Mouse (Mus musculus): Measurements from ENCODE around the gene Dolk.

Gene Dolk

GRCm38 (mm10) chr2:30286192-30287026 lies at the start of gene Dolk, which contains the start of gene Nup188:
Gene Dolk (minus strand): TSS chr2:30286334.
Gene Nup188 (plus strand): TSS chr2:30286397.
- peak; percentile 92 for DNase-seq

GRCm38 (mm10) chr2:30335324-30335723 lies 49.2 kb upstream of the Dolk start:
- DNase-seq, result no peak

GRCm38 (mm10) chr2:30328791-30329190 lies 42.7 kb upstream of the Dolk start:
- no peak for DNase-seq

GRCm38 (mm10) chr2:30327276-30327675 lies 41.1 kb upstream of the Dolk start:
- DNase-seq, result peak; percentile 56

GRCm38 (mm10) chr2:30325296-30325695 lies 39.2 kb upstream of the Dolk start:
- no peak for DNase-seq

GRCm38 (mm10) chr2:30323111-30323510 lies 37.0 kb upstream of the Dolk start:
- DNase-seq, result no peak

- DNase-seq, result no peak
These were observed 33.1 kb upstream of the Dolk start for GRCm38 (mm10) chr2:30319260-30319659.

GRCm38 (mm10) chr2:30316955-30317354 lies 30.8 kb upstream of the Dolk start:
- no peak for DNase-seq

GRCm38 (mm10) chr2:30316136-30316535 lies 30.0 kb upstream of the Dolk start:
- no peak for DNase-seq

- no peak for DNase-seq
These were observed 25.3 kb upstream of the Dolk start for GRCm38 (mm10) chr2:30311481-30311880.

GRCm38 (mm10) chr2:30309351-30309750 lies 23.2 kb upstream of the Dolk start:
- no peak for DNase-seq

- DNase-seq, result no peak
These were observed 20.0 kb upstream of the Dolk start for GRCm38 (mm10) chr2:30306087-30306486.

GRCm38 (mm10) chr2:30299966-30300365 lies 13.8 kb upstream of the Dolk start:
- DNase-seq, result no peak

GRCm38 (mm10) chr2:30299525-30299924 lies 13.4 kb upstream of the Dolk start:
- no peak for DNase-seq

- DNase-seq, result no peak
These were observed 866 bp upstream of the Dolk start for GRCm38 (mm10) chr2:30287027-30287373.

- DNase-seq, result no peak
These were observed 535 bp downstream of the Dolk start for GRCm38 (mm10) chr2:30285416-30286181.

- no peak for DNase-seq
These were observed 1.1 kb downstream of the Dolk start for GRCm38 (mm10) chr2:30285004-30285403.

GRCm38 (mm10) chr2:30283193-30283592 lies 2.9 kb downstream of the Dolk start:
- no peak for DNase-seq

- no peak for DNase-seq
These were observed 4.5 kb downstream of the Dolk start for GRCm38 (mm10) chr2:30281651-30282050.

GRCm38 (mm10) chr2:30280743-30281142 lies 5.4 kb downstream of the Dolk start, which contains the start of gene Gm28038:
Gene Gm28038 (plus strand): TSS chr2:30281043.
- DNase-seq, result no peak

- peak; percentile 84 for DNase-seq
These were observed 16.0 kb downstream of the Dolk start for GRCm38 (mm10) chr2:30270134-30270533.

GRCm38 (mm10) chr2:30269241-30269990 lies 16.7 kb downstream of the Dolk start:
- no peak for DNase-seq

- DNase-seq, result no peak
These were observed 17.8 kb downstream of the Dolk start for GRCm38 (mm10) chr2:30268371-30268770.
